Mouse (Mus musculus) frontal cortex, adult (tissue): ENCODE measurements at regions not wholly inside any gene's neighbourhood (a gene's known extent, or its start where the extent isn't known, plus 50 kb on each side); places are given as distances from the start of the nearest gene placed in this dataset.

ENCODE experiments used
- ATAC-seq: cut with Nextera tagmentation; 2 replicates; pipeline ENCODE4 v1.9.2; 2017; ENCODE audit warnings: mild to moderate bottlenecking, moderate library complexity, mixed read lengths; ENCODE audit not compliant: low TSS enrichment

DNA sequence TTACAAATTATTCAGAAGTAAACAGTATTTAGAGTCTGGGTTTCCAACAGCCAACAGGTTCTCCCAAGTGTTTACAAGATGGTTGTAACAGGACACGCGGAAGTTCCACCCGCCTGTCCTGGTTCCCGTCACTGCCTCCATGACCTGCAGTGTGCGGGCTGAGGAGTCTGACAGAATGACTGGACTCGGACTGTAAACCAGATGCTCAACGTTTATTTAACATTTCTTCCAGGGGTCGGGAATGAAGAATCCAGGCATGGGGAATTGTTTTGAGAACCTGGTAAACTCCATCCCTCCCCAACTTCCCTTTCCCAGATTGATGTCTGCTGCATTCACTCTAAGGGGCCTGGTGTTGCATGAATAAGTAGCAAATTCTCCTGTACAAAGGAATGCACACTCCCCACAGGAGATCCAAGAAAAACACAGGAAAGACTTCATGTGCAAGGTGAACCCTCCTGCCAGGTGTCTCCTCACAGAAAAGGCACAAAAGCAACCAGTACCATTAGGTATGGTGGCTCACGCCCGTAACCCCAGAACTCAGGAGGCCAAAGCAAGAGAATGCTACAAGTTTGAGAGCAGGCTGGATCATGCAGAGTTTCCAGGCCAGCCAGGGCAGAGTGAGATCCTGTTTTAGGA lies 151.1 kb upstream of the Irf2bp2 start:
- no peak for ATAC-seq

- ATAC-seq: peak; percentile 87
Observed at GRCm38 (mm10) chr8:126743296-126743695, 149.5 kb upstream of the Irf2bp2 start.

- no peak for ATAC-seq
Observed at GRCm38 (mm10) chr8:126742081-126742480, 148.3 kb upstream of the Irf2bp2 start.

DNA sequence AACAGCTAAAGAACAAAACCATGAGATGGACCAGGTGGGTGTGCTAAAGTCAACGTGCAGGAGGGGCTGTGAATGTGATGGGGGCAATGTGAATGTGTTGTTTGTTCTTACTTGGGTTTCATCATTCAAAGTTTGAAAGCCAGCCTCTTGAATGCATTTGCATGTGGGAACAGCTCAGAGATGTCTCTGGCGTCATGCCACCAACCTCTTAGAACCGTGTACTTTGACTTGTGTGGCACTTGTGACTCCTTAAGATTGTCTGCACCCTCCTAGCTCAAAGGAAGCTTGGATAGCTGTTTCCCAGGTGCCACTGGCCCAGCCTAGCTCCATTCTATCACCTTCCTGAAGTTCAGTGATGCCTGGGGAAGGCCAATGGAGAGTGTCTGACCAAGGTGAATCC lies 147.2 kb upstream of the Irf2bp2 start:
- ATAC-seq: no peak

GRCm38 (mm10) chr8:126739768-126740167 lies 146.0 kb upstream of the Irf2bp2 start:
- ATAC-seq: no peak

DNA sequence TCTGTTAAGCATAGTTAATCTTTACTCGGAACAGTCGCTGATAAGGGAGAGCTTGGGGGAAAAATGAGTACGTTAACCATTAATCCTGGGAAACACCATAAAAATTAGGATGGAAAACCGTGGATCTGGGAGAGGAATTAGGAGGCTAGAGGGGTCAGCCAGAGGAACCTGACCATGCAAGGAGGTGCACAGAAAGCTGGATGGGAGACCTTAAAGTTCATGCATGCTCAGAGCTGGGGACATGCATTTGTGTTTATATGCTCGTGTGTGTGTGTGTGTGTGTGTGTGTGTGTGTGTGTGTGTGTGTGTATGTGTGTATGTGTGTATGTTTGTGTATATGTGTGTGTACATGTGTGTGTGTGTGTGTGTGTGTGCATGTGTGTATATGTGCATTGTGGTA lies 143.2 kb upstream of the Irf2bp2 start:
- no peak for ATAC-seq

DNA sequence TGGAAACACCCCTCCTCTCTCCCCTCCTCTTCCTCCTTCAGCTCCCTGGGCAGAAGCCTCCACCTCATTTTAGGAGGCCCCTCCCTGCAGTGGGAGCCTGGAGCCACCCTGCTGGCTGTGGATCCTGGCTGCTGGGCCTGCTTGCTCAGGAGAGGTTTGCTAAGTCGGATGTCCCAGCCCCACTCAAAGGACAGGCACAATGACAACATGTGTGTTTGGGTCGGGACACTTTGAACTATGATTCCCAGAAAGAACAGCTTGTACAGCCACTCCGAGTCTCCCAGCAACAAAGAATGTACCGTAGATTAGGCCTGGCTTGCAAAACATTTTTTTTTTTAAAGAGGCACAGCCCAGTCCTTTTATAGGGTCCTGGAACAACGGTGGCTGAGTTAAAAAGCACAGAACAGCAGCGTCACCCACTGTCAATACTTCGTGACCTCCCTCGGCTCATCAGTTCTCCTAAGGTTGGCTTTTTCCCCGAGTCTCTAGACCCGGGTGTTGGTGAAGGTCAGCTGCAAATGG lies 142.7 kb upstream of the Irf2bp2 start:
- peak; percentile 36; the same call in 1 of the 2 replicates for ATAC-seq

DNA sequence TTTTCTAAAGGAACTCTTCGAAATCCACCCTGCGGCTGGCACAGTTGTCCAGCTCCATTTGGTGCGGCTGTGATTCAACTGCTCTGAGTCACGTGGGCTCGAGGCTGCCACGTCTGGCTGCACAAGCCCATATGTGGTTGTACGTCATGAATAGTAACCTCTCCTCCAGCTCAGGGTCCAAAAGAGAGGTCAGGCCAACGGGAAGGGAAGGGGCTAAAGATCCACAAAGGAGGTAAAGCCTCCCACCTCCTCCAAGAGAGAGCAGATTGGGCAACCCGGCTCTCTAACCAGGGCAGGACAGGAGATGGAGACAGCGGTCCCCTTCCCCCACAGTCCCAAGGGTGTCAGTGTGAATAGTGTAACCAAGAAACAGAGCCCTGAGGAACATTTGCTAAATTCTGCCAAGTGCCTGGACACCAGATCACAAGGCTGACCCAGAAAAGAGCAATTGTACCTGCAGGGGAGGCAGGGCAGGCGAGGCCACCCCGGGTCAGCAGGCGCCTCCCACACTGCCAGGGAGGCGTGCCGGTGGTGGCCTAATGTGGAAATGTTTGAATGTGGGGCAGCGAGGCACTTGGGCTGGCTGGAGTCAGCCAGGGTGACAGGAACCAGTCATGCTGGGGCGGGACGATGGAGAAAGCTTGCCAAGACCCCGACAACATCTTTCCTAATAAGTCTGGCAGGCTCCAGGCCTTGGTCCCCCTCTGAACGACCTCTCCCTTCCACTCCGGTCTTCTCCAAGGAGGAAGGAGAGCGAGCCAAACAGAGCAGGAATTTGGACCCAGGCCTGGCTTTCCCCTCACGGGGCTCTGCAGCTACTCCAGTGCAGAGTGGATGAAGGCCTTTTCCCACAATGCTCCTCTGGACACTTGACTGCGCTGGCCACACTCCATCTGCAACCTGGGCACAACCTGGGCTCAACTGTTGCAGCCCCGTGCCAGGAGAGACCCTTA lies 142.0 kb upstream of the Irf2bp2 start:
- peak; percentile 62 for ATAC-seq

GRCm38 (mm10) chr8:126734743-126735487 lies 141.1 kb upstream of the Irf2bp2 start:
- no peak for ATAC-seq

- ATAC-seq: no peak
Observed at GRCm38 (mm10) chr8:126733779-126734178, 140.0 kb upstream of the Irf2bp2 start.

DNA sequence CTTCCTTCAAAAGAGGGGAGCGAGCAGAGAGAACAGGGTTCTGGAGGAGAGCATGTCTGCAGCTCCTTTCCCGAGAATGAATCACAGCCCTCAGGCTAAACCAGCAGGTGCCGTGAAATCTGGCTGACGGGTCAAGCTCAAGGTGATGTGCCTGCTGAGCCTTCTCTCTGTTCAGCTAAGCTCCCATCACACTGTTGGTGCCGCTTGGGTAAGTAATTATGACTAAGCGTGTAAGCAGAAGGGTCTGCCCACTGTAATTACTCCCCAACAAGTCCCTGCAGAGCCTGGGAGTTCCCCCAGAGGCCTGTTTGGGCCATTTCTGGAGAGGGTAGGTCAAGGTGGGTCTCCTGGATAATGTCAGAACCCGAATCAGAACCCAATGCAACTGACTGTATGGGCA lies 139.5 kb upstream of the Irf2bp2 start:
- no peak for ATAC-seq

GRCm38 (mm10) chr8:126730017-126730631 lies 136.3 kb upstream of the Irf2bp2 start:
- no peak for ATAC-seq

- no peak for ATAC-seq
Observed at GRCm38 (mm10) chr8:126728987-126729632, 135.3 kb upstream of the Irf2bp2 start.

GRCm38 (mm10) chr8:126728135-126728534 lies 134.3 kb upstream of the Irf2bp2 start:
- no peak for ATAC-seq

- no peak for ATAC-seq
Observed at GRCm38 (mm10) chr8:126727068-126727467, 133.3 kb upstream of the Irf2bp2 start.

DNA sequence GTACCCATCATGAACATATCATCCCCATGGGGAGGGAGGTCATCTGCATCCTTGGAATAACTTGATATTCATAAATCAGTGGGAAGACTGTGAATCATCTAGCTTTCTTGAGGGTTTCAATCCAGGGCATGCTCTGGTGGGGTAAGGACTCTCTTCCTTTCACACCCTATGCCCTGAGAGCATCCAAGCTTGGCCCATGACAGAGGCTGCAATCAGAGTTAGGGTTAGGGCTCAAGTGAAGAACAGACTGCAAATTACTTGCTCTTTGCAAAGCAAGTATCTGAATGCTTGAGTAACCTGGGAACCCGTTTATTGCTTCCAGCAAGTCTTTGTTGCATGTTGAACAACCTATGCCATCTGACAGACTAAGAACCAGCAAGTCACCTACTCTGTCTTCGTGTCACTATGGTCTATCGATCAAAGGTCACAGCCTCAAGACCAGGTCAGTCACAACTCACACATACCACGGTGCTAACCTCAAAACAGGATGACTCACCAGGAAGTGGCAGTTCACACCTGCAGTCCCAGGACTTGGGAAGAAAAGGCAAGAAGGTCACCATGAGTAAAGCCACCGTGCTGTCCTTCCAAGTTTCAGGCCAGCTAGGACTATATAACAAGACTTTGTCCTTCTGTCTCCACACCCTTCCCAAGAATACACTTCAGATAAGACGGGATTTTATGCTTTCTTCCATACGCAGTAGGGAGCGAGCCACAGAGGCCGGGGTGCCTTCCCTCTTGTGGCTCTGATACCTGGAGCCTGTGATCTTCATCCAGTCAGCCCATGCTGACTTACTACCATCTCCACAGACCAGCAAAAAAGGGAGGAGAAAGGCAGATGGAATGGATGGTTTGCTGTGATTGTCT lies 129.7 kb upstream of the Irf2bp2 start:
- no peak for ATAC-seq

DNA sequence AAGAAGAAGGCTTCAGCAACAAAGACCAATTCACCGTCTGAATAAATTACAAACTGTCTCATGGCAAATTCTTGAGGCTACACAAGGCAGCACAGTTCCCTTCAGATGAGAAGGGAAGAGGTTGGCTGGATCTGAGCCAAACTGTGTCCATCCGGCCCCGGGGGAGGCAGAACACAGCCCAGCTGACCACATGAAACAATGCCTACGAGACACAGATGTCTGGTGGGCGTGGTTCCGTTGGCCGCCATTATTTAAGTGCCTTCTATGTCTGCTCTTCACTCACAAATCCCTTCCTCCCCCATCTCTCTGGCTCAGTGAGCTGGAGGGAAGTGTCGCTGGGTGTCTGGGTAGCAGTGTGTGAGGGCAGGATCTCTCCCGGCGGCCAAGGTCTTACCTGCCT lies 127.8 kb upstream of the Irf2bp2 start:
- no peak for ATAC-seq

- ATAC-seq: no peak
Observed at GRCm38 (mm10) chr8:126720473-126721145, 126.8 kb upstream of the Irf2bp2 start.

DNA sequence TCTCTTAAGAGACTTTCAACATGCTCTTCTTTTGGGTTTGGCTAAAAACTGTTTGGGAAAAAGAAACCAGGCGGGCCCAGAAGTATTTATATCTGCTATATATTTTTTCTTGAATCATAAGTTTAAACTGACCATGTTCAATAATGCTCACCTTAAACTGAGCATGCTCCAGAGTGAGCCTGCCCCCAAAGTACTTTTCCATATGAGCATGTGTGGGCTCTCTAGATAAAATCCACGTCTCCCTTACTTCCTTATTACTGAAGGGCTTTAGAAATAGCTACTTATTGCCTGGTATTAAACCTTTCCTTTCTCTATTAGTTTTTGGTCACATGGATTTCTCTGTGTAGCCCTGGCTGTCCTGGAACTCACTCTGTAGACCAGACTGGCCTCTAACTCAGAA lies 126.0 kb upstream of the Irf2bp2 start:
- no peak for ATAC-seq
